Mouse (Mus musculus): Measurements from ENCODE around the gene Eef2k.

Eef2k gene

DNA sequence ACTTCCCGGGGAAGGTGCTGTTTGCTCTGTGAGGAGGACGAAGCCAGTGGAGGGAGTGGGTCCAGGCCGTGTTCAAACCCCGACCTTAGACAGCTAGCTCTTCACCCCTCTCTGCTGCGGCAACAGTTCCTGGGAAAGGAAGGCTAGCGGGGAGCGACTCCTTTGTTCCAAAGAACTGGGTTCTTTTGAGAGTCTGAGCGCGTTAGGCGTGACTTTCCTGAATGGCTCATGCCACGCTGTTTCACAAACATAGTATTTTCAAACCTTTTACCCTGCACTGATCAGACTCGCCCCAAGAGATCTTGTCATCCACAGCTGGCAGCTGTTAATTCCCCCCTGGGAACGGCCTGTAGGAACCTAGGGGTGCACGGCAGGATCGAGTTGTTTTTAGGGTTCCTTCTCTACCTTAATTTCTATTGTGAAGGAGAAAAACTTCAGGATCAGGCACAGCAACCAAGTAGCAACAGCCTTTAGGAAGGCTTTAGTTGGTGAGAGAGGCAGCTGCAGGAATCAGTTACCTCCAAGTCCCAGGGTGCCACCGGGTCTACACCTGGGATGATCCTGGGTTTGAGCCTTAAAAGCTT lies 1.3 kb downstream of the Eef2k start:
- DNase-seq (ENCODE audit: low read depth, low spot score), result no peak

DNA sequence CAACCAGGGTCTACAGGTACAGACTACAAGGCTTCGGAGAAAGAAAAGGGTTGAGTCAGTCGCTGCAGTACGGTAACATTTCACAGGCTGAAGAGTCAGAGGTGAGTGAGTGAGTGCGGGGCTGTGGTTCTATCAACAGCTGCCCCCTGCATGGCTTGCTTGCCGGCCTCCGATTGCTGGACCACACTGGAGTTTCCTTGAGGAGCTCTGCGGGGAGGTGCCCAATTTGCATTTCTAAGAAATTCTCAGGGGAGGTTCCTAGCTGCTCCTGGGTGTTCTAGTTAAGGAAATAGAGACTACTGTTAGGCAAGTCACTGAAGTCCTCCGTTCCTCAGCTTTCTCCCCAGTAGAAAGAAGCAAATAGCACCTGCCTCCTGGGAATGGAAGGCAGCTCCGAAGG lies 2.1 kb downstream of the Eef2k start:
- no peak for DNase-seq (ENCODE audit: low read depth, low spot score)

DNA sequence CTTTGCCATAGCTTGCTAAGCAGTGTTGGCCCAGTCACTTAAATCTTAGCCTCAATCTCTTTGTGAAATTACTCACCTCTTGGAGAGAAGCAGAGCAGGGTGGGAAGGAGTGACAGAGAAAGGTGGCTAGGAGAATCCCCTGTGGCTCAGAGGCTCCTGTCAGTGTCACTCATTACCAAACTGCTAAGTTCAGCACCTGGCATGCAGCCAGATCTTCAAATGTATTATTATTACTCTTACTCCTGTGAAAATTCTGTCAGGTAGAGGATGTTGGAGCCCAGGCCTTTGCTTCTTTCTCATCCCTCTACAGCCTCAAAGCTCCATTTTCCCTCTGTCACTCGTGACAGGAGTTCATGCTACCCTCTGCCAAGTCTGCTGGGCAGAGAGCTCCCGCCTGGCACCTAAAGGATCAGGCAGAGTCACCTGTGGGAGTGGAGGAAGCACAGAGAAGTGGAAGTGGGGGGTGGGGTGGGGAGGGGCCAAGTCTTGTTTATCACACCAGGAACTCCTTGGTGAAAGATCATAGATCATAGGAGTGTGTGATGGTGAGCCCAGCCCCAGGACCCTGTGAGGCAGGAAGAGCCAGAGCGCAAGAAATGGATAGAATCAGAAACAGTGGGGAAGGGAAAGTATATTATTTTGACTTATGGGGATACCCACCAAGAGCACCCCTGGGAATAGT lies 6.3 kb downstream of the Eef2k start:
- DNase-seq (ENCODE audit: low read depth, low spot score), result no peak

DNA sequence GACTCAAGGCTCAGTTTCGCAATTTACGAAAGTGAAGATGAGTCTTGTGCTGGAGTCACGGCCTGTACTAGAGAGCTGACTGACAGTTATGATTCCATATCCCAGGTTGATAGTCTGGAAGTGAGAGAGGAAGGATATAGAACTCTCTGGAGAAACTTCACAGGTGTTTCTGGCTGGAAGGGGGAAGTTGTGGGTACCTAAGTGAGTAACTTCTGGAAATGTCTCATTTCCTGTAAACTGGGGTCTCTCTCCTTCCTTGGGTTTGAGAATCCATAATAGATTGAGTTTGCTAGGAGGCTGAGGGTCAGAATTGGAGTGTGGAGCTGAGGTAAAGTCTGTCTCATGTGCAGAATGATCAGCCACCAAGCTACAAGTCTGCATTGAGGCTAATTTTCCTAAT lies 7.5 kb downstream of the Eef2k start:
- no peak for DNase-seq (ENCODE audit: low read depth, low spot score)

DNA sequence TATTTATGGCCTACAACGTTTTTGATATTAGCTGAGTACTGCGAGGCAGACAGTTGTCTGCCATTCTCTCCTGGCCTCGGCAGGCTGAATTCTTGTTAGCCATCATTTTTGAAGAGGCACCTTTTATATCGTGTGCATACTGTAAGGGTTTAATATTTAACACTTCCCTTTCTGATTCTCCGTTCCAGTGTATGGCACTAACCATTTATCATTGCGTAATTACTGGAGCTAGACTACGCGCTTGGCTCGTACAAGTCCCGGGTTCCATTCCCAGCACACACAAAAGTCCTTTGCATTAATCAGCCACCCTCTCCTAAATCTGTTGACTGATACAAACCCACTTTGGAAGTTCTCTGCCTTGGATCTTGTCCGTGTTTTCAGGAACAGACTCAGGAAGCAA lies 17.2 kb downstream of the Eef2k start:
- no peak for DNase-seq (ENCODE audit: low read depth, low spot score)

DNA sequence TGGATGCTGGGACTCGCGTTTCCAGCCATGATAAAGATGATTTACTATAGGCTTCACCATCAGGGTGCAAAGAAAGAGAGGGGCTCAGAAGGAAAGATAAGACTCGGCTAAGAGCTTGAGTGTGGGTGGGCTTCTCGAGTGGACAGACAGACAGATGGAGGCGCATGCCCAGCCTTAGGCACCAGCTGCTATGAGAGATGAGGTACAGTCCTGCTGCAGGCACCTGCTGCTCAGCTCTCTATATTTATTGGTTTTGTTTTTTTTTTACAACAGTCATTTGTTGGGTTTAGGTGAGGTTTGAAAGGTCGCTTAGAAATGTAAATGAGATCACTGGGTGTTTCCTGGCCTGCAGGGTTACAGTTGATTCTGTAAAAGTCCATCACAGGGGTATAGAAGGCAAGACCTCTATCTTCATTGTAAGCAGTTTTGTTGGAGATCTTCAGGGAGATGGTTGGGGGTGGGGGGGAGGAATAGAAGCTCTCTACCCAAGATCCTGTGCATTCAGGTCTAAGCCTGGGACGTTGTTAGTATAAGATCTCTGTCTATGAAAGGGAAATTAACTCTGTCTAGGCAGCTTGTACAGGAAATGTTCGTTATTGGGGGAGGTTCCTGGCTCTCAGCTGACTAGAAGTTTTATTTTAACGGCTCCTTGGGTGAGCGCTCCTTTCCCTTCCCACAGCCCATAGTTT lies 18.3 kb downstream of the Eef2k start:
- DNase-seq (ENCODE audit: low read depth, low spot score), result no peak

DNA sequence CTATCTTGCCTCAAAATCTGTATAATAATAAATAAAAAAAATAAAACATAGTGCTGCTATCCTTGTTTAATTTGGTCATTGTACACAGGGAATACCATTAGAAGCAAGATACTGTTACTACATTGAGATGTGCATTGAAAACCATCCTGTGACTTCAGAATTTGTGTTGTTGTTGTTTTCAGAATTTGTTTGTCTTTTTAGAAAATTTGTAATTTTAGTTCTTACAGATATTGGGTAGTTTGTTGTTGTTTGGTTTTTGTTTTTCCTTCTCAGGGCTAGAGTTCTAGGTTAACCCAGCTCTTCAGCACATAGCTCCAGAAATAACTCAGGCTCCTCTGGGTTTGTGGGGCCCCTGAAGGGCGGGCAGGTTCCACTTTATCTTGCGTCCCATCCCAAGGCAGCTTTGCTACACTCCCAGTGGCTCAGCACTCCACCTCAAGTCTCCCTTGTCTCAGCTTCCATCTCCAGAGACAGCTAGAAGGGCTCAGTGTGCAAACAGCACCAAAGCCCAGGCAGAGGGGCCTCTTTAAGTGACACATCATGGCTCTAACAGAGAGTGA lies 18.9 kb downstream of the Eef2k start:
- DNase-seq (ENCODE audit: low read depth, low spot score), result no peak

DNA sequence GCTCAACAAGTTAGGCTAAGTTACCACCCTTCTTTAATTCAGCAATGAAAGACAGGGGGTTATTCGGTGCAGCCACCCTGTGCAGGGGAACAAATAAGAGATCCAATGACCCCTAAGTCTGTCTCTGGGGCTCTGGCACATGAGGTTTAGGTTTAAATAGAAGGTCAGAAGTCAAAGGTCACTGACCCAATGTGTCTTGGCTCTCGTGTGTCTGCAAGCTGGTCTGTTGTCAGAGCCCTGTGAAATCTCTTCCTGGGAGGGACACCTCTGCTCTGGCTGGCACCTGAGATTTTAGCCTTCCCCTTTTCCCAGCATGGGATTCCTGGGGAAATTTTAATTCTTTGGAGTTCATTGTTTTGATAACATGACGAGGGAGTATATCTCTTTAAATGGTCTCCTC lies 19.6 kb downstream of the Eef2k start:
- no peak for DNase-seq (ENCODE audit: low read depth, low spot score)

DNA sequence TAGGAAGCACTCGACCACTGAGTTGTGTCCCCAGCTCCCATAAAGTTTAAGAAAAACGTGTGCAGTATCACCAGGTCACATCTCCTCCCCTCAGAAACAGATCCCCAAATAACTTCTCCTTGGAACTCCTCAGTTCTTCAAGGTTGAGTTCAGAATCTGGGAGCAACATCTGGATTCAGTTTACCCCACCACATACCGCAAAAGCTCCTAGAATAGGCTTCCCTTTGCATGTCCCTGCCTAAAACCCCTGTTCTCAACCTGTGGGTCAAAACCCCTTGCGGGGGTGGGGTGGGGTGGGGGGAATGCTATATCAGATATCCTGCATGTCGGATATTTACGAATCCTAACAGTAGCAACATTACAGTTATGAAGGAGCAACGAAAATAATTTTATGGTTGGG lies 20.0 kb downstream of the Eef2k start:
- DNase-seq (ENCODE audit: low read depth, low spot score), result no peak

DNA sequence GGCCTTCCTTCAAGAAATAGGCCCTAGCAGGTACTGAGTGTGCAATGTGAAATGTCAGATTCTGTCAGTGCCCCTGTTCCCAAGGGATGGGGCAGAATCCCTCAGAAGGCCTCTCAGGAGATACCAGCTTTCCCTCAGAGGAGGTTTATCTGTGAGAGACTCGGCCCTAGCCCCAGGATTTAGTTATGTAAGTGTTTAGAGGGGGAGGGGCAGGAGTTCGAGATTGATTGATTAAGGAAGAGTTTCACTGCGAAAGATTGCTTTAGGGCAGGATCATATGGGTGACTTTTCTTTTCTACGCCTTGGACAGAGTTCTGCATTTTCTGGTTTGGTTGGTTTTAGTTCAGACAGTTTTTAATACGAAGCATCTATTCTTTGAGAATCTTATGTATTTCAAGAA lies 20.8 kb downstream of the Eef2k start:
- no peak for DNase-seq (ENCODE audit: low read depth, low spot score)

DNA sequence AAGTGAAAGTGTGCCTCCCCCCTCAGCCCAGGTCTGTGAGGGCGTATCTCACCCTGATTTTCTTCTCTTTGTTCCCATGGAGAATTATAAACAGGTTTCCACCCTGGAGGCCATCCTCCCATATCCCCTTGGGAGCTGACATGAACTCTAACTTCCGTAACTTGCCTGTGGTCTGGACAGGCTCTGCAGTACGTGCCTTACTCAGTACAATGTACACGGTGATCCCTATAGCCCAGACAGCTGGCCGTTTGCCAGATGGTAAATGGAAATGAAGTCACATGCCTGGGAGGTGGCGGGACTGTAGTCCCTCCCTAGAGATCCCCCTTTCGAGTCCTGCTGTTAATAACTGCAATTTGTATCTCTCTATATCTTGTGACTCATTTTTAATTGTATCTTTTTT lies 22.5 kb downstream of the Eef2k start:
- DNase-seq (ENCODE audit: low read depth, low spot score), result no peak

DNA sequence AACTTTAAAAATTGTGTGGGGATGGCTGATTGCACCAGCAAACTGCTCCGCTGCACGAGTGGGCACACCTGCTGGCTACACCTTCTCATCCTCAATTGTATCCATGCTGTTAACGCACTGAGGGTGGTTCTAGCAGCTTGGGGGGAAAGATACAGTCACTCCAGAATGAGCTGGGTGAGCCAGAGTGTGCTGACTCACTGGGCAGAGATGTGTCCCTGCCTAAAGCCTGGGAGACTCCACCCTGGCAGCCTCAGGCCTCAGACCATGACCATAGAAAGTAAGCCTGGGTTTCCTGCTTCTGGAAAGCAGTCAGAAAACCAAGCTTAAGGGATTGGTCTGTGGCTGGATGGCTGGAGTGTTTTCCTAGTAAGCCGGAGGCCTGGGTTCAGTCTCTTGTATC lies 23.2 kb downstream of the Eef2k start:
- DNase-seq (ENCODE audit: low read depth, low spot score), result no peak

DNA sequence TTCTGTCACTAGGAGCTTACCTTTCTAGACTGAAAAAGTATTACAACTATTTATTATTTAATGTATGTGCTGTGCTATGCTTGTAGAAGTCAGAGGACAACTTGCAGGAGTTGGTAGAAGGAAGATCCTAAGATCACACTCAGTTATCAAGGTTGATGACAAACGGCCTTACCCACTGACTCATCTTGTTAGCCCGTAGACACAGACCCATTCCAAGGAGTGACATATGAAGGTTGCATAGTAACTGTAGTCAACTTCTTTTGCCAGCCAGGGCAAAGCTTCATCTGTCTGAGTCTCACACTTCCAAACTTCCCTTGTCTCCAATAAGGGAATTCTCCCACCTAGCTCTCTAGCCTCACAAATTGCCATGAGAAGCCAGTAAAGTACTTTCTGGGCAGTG lies 24.1 kb downstream of the Eef2k start:
- no peak for DNase-seq (ENCODE audit: low read depth, low spot score)

DNA sequence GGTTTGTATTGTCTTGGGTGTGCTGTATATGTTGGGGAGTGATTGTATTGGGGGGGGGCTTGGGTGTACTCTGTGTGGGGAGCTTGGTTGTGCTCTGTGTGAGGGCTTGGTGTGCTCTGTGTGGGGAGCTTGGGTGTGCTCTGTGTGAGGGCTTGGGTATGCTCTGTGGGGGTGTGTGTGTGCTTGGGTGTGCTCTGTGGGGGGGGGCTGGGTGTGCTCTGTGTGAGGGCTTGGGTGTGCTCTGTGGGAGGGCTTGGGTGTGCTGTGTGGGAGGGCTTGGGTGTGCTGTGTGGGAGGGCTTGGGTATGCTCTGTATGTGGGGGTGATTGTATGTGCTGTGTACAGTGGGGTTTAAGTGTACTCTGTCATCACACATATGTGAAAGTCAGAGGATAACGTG lies 25.1 kb downstream of the Eef2k start:
- DNase-seq (ENCODE audit: low read depth, low spot score), result no peak

DNA sequence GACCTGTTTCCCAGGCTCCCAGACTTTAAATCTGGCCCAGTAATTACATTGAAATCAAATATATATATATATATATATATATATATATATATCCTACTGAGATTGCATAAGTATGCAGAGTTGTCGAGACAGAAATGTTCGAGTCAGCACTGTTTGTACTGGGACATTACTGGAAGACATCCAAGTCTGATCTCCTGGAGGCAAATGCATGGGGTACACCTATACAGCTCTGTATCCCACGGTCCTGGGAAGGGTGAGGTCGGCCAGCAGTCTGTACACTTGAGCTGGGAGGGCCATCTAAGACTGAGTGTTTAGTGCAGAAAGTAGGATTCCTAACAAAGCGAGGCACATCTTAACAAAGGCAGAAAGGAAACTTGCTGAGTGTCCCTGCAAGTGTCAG lies 27.3 kb downstream of the Eef2k start:
- DNase-seq (ENCODE audit: low read depth, low spot score), result no peak

DNA sequence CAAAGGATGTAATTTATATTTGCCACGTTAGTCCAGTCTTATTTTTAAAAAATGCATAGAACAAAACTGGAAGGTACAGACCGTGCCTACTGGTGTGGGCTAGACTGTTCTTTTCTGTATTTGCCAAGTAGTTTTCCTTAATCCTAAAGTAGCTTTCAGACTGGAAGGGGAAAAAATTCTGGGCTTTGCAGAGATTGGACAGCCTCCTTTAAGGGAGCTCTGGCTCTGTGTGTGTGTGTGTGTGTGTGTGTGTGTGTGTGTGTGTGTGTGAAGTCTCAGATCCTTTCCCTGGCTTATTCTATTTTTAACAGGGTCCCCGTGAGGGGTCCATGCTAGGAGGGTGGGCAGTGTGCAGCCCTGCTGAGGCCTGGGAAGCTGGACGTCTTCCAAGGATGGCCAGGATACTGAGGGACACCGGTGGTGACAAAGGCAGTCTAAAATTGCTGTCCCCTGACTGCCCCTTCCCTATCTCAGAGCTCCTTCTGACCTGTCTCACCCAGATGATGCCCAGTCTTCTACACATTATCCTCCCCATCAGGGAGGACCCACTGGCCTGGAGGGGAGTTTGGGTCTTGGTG lies 27.9 kb downstream of the Eef2k start:
- no peak for DNase-seq (ENCODE audit: low read depth, low spot score)

DNA sequence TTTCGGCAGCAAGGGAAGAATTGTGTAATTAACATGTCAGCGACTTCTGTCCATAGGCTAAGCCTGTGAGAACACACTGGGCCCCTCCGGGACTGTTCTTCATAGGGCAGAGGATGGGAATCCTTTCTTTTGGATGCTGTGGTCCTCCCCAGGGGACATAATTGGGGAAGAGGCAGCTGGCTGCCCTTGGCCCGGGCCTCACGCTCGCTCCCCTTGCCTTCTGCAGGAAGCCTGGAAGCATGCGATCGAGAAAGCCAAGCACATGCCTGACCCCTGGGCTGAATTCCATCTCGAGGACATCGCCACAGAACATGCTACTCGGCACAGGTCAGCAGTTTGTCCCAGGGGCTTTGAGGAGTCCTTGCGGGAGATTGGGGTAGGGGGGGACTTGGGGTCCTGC lies 30.5 kb downstream of the Eef2k start:
- no peak for DNase-seq (ENCODE audit: low read depth, low spot score)

DNA sequence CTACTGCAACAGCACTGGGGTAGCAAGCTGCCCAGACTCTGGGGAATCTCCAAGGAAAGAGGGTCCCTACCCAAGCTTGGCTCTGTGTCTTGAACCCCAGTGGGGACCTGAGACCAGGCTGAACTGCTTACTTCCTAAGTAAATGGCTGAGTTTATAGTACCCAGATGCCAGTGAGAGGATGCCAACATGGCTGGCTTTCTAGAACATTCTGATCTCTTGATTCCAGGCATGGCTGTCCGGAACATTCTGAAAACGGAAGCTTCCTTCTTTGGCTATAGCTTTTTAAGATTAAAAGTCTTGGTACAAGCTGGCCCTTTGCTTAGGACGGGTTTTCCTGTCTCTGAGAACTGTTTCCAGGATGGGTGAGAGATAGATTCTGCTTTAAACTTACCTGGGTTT lies 31.4 kb downstream of the Eef2k start:
- DNase-seq (ENCODE audit: low read depth, low spot score), result no peak

DNA sequence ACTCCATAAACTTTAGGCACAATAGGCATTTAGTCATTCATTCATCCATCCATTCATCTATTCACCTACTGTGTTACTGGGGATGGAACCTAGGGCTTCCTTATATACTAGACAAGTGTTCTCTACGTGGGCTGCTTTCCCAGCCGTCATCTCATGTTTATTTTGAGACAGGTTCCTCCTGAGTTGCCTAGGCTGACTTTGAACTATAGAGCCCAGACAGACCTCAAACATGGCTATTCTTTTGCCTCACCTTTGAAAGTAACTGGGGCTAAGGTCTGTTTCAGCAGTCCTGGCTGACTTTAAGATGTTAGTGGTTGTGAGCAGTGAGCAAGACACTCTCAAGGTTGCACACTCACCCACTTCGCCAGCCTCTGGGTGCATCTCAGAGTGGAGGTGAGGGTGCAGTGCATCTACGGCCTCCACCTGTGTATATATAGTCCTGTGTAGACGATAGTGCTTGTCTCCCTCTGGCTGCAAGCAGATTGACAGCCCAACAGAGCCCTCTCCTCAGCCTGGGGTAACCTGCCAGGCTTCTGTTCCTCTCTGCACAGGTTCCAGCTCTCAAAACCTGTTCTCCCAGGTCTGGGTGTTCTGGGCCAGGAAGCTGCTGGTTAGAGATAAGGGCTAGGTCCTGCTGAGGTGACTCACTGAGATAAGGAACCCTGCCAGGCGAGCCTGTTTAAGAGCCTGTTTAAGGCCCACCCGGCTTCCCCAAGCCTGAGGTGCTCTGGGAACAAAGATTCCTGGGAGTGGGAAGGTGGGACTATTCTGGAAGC lies 32.3 kb downstream of the Eef2k start:
- no peak for DNase-seq (ENCODE audit: low read depth, low spot score)

DNA sequence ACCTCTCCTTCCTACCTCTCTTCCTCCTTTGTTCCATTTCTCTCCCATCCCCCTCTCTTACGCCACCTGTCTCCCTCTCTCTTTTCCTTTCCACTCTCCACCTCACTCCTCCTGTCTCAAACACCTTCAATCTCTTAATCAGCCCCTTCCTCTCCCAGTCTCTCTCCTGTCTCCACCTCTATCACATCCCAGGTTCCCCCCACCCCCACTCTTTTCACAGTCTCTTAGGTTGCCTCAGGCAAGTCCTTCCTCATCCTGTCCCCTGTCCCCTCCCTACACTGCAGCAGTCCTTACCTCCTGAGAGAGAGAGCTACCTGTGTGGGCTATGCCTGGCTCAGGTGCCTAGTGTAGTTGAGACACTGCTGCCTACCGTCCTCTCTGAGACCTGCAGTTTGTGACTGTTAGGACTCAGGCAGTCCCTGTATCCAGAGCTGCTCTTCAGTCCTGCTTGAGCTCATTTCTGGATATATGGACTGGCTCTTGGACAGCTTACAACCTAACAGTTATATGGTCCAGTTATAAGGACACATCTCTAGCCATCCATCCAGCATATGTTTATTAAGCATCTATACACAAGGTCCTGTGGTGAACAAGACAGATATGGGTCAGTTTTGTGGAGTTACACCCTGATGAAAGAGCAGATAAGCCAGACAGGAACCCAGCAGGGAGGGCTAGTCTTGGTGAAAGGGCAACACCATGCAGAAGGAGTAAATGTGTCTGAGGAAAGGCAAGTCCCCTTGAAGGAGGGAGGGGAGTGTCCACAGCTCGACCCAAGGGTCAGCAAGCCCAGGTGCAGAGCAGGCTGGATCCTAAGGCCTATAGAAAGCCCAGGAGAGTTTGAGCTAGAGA lies 33.1 kb downstream of the Eef2k start:
- no peak for DNase-seq (ENCODE audit: low read depth, low spot score)

DNA sequence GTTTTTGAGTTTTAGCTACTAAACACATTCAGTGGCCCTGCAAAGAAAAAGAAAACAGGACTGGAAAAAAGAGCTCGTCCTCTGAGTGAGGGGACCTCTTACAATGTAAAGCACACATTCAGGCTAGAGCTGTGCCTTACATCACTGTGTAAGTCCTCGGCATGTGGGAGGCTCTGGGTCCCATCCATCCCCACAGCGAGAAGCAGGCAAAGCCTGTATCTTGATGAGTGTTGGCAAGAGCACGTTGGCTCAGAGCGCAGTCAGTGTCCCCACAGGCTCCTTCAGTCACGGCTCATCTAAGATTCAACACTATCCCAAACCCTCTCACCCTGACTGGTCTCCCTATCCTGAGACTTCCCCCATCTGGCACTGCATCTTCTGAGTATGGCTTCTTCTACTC lies 35.6 kb downstream of the Eef2k start:
- DNase-seq (ENCODE audit: low read depth, low spot score), result no peak

Measured in WW6 (cell line).